Mouse (Mus musculus) CH12.LX (cell line): ENCODE measurements around the gene Sgo2b. TPM values are rescaled to one million over a fixed set of nuclear protein-coding genes. Genes with fewer than 3 reads are reported as not detected.

ENCODE experiments used
- DNase-seq: peaks from one replicate; pipeline ENCODE4 v3.0.0-alpha.2; 2013; ENCODE audit errors: extremely low read depth
- H3K27ac ChIP-seq: 2 replicates; pipeline ENCODE4 v1.5.1; 2012; ENCODE audit warnings: low read depth, mild to moderate bottlenecking, control low read depth, moderate library complexity; ENCODE audit not compliant: insufficient read depth
- H3K27me3 ChIP-seq: replicated peaks from 2 replicates; pipeline ENCODE3; 2012; ENCODE audit warnings: inconsistent platforms
- H3K36me3 ChIP-seq, 2 experiments: replicated peaks in 1 of 2; 2 replicates each; pipeline versions ENCODE3 to v1.6.1; 2012; ENCODE audit warnings: inconsistent platforms in 1 of 2, low read length in 1 of 2, mild to moderate bottlenecking in 1 of 2, mixed read lengths in 1 of 2, moderate library complexity in 1 of 2; ENCODE audit not compliant: control insufficient read depth in 1 of 2, insufficient read depth in 1 of 2
- H3K4me1 ChIP-seq, 2 experiments: 2 replicates each; pipeline ENCODE4 v1.6.1; 2012; ENCODE audit warnings: inconsistent platforms in 1 of 2, moderate library complexity in 1 of 2; ENCODE audit not compliant: insufficient read depth in 2 of 2, control insufficient read depth in 1 of 2
- H3K4me2 ChIP-seq: 2 replicates; pipeline ENCODE4 v1.6.1; 2012; ENCODE audit warnings: low read depth, mild to moderate bottlenecking, control low read depth; ENCODE audit not compliant: poor library complexity, insufficient read depth, severe bottlenecking
- H3K4me3 ChIP-seq, 3 experiments: fragments of 150-350 bp in 1 of 3; sonication (generic) in 1 of 3; replicated peaks in 1 of 3; 2 replicates each; pipeline versions ENCODE3 to v1.5.1; 2011 to 2012; ENCODE audit warnings: low read depth in 2 of 3, low read length in 2 of 3, mild to moderate bottlenecking in 2 of 3, moderate library complexity in 2 of 3, control low read depth in 1 of 3, improper control_type of control experiment in 1 of 3, inconsistent platforms in 1 of 3, mixed read lengths in 1 of 3; ENCODE audit not compliant: poor library complexity in 1 of 3
- H3K79me2 ChIP-seq: replicated peaks from 2 replicates; pipeline ENCODE4 v1.6.1; 2012; ENCODE audit warnings: mild to moderate bottlenecking, moderate library complexity; ENCODE audit not compliant: control insufficient read depth, poor library complexity, insufficient read depth, severe bottlenecking; ENCODE audit errors: extremely low read depth
- H3K9ac ChIP-seq: 2 replicates; pipeline ENCODE4 v1.6.1; 2012; ENCODE audit warnings: low read depth, mild to moderate bottlenecking, control low read depth, moderate library complexity; ENCODE audit not compliant: insufficient read depth
- H3K9me3 ChIP-seq: replicated peaks from 2 replicates; pipeline ENCODE3; 2012; ENCODE audit warnings: low read length, inconsistent platforms, mixed read lengths
- CHD1 ChIP-seq: IDR thresholded peaks from 2 replicates; pipeline ENCODE4 v1.6.1; 2012; ENCODE audit warnings: low read depth, low read length, improper control_type of control experiment, inconsistent platforms
- CHD2 ChIP-seq: IDR thresholded peaks from 2 replicates; pipeline ENCODE4 v1.6.1; 2011; ENCODE audit warnings: low read length, improper control_type of control experiment
- CTCF ChIP-seq, 2 experiments: IDR thresholded peaks in 1 of 2; conservative IDR thresholded peaks in 1 of 2; 2 replicates each; pipeline ENCODE4 v1.5.1; 2011 to 2012; ENCODE audit warnings: low read depth in 2 of 2, low read length in 2 of 2, improper control_type of control experiment in 1 of 2, inconsistent platforms in 1 of 2, mild to moderate bottlenecking in 1 of 2, moderate library complexity in 1 of 2
- JUN ChIP-seq: IDR thresholded peaks from 2 replicates; pipeline ENCODE4 v1.6.1; 2011; ENCODE audit warnings: low read depth, mild to moderate bottlenecking, low read length, improper control_type of control experiment, moderate library complexity; ENCODE audit not compliant: insufficient read depth
- JUND ChIP-seq: conservative IDR thresholded peaks from 2 replicates; pipeline ENCODE4 v1.6.1; 2011; ENCODE audit warnings: low read depth, low read length, improper control_type of control experiment
- MAFK ChIP-seq: IDR thresholded peaks from 2 replicates; pipeline ENCODE4 v1.6.1; 2011; ENCODE audit warnings: low read length, improper control_type of control experiment; ENCODE audit not compliant: insufficient replicate concordance
- MAX ChIP-seq: IDR thresholded peaks from 2 replicates; pipeline ENCODE4 v1.6.1; 2011; ENCODE audit warnings: low read length, improper control_type of control experiment
- MYC ChIP-seq: IDR thresholded peaks from 2 replicates; pipeline ENCODE4 v1.6.1; 2011; ENCODE audit warnings: low read depth, mild to moderate bottlenecking, improper control_type of control experiment, low read length
- NELFE ChIP-seq: IDR thresholded peaks from 2 replicates; pipeline ENCODE4 v1.6.1; 2011; ENCODE audit warnings: low read depth, low read length, improper control_type of control experiment
- NRF1 ChIP-seq: IDR thresholded peaks from 2 replicates; pipeline ENCODE4 v1.6.1; 2014; ENCODE audit warnings: low read depth, mild to moderate bottlenecking, inconsistent platforms, low read length, improper control_type of control experiment, moderate library complexity
- PAX5 ChIP-seq: IDR thresholded peaks from 2 replicates; pipeline ENCODE4 v1.6.1; 2012; ENCODE audit warnings: low read length, inconsistent platforms, mixed read lengths
- POLR2A ChIP-seq: IDR thresholded peaks from 2 replicates; pipeline ENCODE4 v1.6.1; 2011; ENCODE audit warnings: low read depth, mild to moderate bottlenecking, improper control_type of control experiment, low read length
- RCOR1 ChIP-seq: conservative IDR thresholded peaks from 2 replicates; pipeline ENCODE4 v1.6.1; 2012; ENCODE audit warnings: low read depth, mild to moderate bottlenecking, inconsistent platforms, low read length, improper control_type of control experiment
- TBP ChIP-seq: conservative IDR thresholded peaks from 2 replicates; pipeline ENCODE4 v1.6.1; 2011; ENCODE audit warnings: low read depth, low read length, improper control_type of control experiment
- TCF12 ChIP-seq: IDR thresholded peaks from 2 replicates; pipeline ENCODE4 v1.6.1; 2014; ENCODE audit warnings: low read depth, mild to moderate bottlenecking, inconsistent platforms, low read length, improper control_type of control experiment
- USF1 ChIP-seq: IDR thresholded peaks from 2 replicates; pipeline ENCODE4 v1.6.1; 2014; ENCODE audit warnings: low read depth, mild to moderate bottlenecking, inconsistent platforms, low read length, improper control_type of control experiment
- ZC3H11A ChIP-seq: IDR thresholded peaks from 2 replicates; pipeline ENCODE4 v1.6.1; 2012; ENCODE audit warnings: low read depth, mild to moderate bottlenecking, inconsistent platforms, low read length, improper control_type of control experiment
- dilution Hi-C: fragments of 300-500 bp; cut with MboI; formaldehyde crosslinking; loops from 2 replicates; pipeline ENCODE4 v1.14.3; 2020; ENCODE audit warnings: low sequenced_read_pairs; ENCODE audit not compliant: extremely low pct_unique_long_range_greater_than_20kb, extremely low pct_ligation_motif_present
- in situ Hi-C: fragments of 300-500 bp; cut with MboI; formaldehyde crosslinking; loops from 3 replicates; pipeline ENCODE4 v1.14.3; 2019; ENCODE audit warnings: low sequenced_read_pairs, low pct_ligation_motif_present, low pct_unique_long_range_greater_than_20kb, mixed read lengths
- polyA plus RNA-seq: library from polyadenylated mRNA; unstranded; fragments of >175 nt; gene quantifications from 2 replicates; pipeline ENCODE4 v1.2.1, GENCODE M21; 2012; ENCODE audit warnings: low read depth; ENCODE audit not compliant: insufficient read length
- total RNA-seq, 2 experiments: library from RNA; depleted of rRNA; stranded (reverse); fragments of 300-350 nt in 1 of 2; fragments of >200 nt in 1 of 2; gene quantifications; 2 replicates each; pipeline ENCODE4 v1.2.3; 2012 to 2014

Sgo2b gene
- total and polyA plus RNA-seq, 3 experiments: not detected

DNA sequence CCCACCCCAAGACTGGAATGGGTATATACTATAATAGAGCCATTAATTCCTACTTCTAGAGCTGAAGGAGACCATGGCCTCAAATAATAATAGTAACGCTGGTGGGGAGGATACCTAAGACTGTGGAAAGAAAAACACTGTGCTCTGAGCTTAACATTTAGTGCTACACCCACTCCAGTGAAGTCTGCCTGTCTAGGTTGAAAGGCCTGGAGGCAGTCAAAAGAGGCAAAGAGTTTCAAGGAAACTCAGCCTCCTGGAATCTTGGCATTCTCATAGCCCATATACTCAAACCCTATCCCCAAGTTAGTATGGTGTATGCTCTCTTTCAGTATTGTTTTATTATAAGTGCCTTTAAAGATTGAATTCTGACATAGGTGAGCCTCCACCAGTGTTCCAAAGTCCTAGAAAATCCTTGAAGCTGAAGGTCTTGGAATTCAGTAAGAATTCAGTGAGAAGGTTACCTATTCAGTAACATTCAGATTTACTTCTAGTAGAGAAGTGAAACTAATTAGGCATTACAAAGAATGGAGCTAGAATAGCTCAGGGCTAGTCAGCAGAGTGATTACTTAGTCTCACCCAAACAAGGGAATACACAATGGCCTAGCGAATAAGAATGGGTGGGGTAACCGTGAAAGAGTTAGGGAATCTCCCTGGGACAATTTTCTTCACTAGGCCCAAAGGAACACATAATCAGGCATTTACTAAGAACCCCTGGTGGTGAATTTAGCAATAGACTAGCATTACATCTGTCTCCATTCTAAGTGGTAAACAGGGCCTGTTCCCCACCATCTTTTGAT, 22.5 kb downstream of the Sgo2b start:
- Histone ChIP-seq H3K9ac (no peak overlapping the region), H3K79me2 (no peaks in the 10 kb centered on the region), H3K4me2 (no peak overlapping the region), H3K36me3 (no peaks in the 10 kb centered on the region), H3K4me3 (no peak overlapping the region), H3K4me1 (no peaks in the 10 kb centered on the region), H3K27me3 (no peaks in the 10 kb centered on the region), H3K9me3 (peaks cover 23% of the 10 kb centered on the region), H3K27ac (no peak overlapping the region)
- in situ Hi-C loops (no loop called here), dilution Hi-C loops (no loop called here)
- no peak for DNase-seq
- TF ChIP-seq JUN (no peak), MYC (no peak), TBP (no peak), CHD1 (no peak), PAX5 (no peak), MAX (no peak), NRF1 (no peak), RCOR1 (no peak), ZC3H11A (no peak)

DNA sequence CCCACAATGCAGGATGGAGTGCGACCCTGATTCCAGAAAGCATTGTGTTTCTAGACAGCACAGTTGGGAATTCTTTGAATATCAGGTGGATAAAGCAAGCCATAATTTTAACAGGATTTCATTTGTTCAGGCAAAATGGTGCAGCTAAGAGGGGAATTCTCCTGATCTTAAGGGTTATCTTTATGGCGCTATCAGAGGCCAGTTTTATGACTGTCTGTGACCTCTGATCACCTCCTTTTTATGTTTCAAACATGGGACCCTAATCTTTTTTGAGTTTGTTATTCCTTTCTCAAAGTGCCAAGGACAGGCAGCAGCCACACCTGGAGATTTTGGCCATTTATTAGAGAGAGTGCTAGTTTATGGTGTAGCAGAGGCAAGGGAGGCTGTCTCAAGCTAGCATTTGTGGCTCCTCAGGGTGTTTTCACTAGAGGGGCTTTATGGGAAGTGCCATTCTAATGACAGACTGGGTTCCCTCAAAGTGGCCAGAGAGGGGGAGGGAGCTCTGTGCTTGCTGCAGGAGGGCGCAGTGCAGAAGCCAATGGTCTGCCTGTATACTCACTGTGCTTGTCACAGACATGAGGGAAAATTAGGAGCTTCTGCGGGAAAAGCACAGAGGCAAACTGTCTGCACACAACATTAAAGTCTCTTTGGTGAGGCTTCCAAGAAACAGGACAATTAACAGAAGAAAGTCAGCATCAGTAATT, 30.6 kb downstream of the Sgo2b start:
- dilution Hi-C loops: no loop called here
- no peaks in the 10 kb centered on the region for H3K27me3 ChIP-seq
- H3K79me2 ChIP-seq: no peaks in the 10 kb centered on the region
- H3K4me2 ChIP-seq: no peak overlapping the region
- in situ Hi-C loops: no loop called here
- no peak overlapping the region for H3K27ac ChIP-seq
- H3K4me3 ChIP-seq: no peak overlapping the region
- no peak for DNase-seq
- no peak overlapping the region for H3K9ac ChIP-seq
- no peaks in the 10 kb centered on the region for H3K36me3 ChIP-seq
- no peaks in the 10 kb centered on the region for H3K4me1 ChIP-seq
- TF ChIP-seq ZC3H11A (no peak), PAX5 (no peak), TCF12 (no peak)
- H3K9me3 ChIP-seq: peaks cover 17% of the 10 kb centered on the region

DNA sequence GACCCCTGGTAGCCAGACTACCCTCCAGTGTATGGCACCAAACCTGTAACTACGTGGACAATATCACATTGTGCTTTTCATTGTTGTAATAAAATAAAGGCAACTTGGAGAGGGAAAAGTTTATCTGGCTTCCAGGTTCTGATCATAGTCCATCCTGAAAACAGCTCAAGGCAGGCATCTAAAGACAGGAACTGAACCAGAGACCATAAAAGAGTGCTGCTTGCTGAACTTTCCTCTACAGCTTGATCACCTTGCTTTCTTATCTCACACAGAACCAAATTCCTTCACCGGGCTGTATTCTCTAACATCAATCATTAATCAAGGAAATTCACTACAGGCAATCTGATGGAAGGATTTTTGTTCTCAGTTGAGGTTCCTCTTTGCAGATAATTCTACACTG, 57.0 kb downstream of the Sgo2b start:
- H3K27ac ChIP-seq: no peak overlapping the region
- no peak for DNase-seq
- H3K9me3 ChIP-seq: peaks cover 33% of the 10 kb centered on the region
- H3K79me2 ChIP-seq: no peaks in the 10 kb centered on the region
- in situ Hi-C loops: loop anchor here (25.0 kb wide), 1 partner anchor 1808 kb away; no protein-coding TSS in a partner anchor
- H3K4me3 ChIP-seq: no peak overlapping the region
- H3K4me1 ChIP-seq: no peaks in the 10 kb centered on the region
- no peak for TF ChIP-seq CHD2
- no peak for TF ChIP-seq MAFK
- TF ChIP-seq JUN: no peak
- no peak for TF ChIP-seq JUND
- no peak for TF ChIP-seq POLR2A
- no peak for TF ChIP-seq PAX5
- no peak for TF ChIP-seq CTCF (conservative IDR thresholded peaks at IDR 0.05 in 1 of 2, IDR thresholded peaks at IDR 0.05 in 1 of 2; ENCODE audit: low read depth in 2 of 2, low read length in 2 of 2)
- TF ChIP-seq USF1: no peak
- TF ChIP-seq NELFE: no peak
- TF ChIP-seq MYC: no peak
- TF ChIP-seq, all 38 proteins: peak for 0
- H3K9ac ChIP-seq: no peak overlapping the region
- no peak overlapping the region for H3K4me2 ChIP-seq
- H3K36me3 ChIP-seq: no peaks in the 10 kb centered on the region
- H3K27me3 ChIP-seq: no peaks in the 10 kb centered on the region
- dilution Hi-C loops: no loop called here
